Mouse (Mus musculus) ES-E14 (cell line): ENCODE measurements at regions not wholly inside any gene's neighbourhood (a gene's known extent, or its start where the extent isn't known, plus 50 kb on each side); places are given as distances from the start of the nearest gene placed in this dataset.

Experiments used
- DNase-seq: peaks from one replicate; pipeline ENCODE4 v3.0.0-alpha.2; 2013; ENCODE audit warnings: low read depth, low spot score
- H3K27ac ChIP-seq: 2 replicates; pipeline ENCODE4 v1.5.1; 2012; ENCODE audit warnings: low read depth, mild to moderate bottlenecking, low read length, moderate library complexity, mixed read lengths; ENCODE audit not compliant: poor library complexity, insufficient read depth, severe bottlenecking
- H3K36me3 ChIP-seq: 2 replicates; pipeline ENCODE4 v1.6.1; 2012; ENCODE audit warnings: mild to moderate bottlenecking, low read length, moderate library complexity, mixed read lengths; ENCODE audit not compliant: control insufficient read depth, poor library complexity, insufficient read depth, severe bottlenecking
- H3K4me1 ChIP-seq, 2 experiments: fragments of 150-350 bp in 1 of 2; sonication (generic) in 1 of 2; 2 replicates each; pipeline ENCODE4 v1.6.1; 2012; ENCODE audit warnings: low read length in 2 of 2, mild to moderate bottlenecking in 1 of 2, mixed read lengths in 1 of 2; ENCODE audit not compliant: control insufficient read depth in 2 of 2, insufficient read depth in 2 of 2, poor library complexity in 1 of 2
- H3K4me3 ChIP-seq, 2 experiments: fragments of 150-350 bp in 1 of 2; sonication (generic) in 1 of 2; 2 replicates each; pipeline ENCODE4 v1.5.1; 2012; ENCODE audit warnings: low read length in 2 of 2, low read depth in 1 of 2, mild to moderate bottlenecking in 1 of 2, mixed read lengths in 1 of 2; ENCODE audit not compliant: insufficient read depth in 1 of 2, poor library complexity in 1 of 2, severe bottlenecking in 1 of 2
- H3K9ac ChIP-seq: 2 replicates; pipeline ENCODE4 v1.6.1; 2012; ENCODE audit warnings: low read depth, mild to moderate bottlenecking, low read length, mixed read lengths; ENCODE audit not compliant: poor library complexity, insufficient read depth, severe bottlenecking
- H3K9me3 ChIP-seq: fragments of 150-350 bp; sonication (generic); 2 replicates; pipeline ENCODE4 v1.6.1; 2012; ENCODE audit warnings: low read depth, mild to moderate bottlenecking, low read length; ENCODE audit not compliant: control insufficient read depth, insufficient read depth
- CHD2 ChIP-seq: IDR thresholded peaks from 2 replicates; pipeline ENCODE4 v1.6.1; 2014; ENCODE audit warnings: mild to moderate bottlenecking, low read depth, low read length, inconsistent platforms
- HCFC1 ChIP-seq: IDR thresholded peaks from 2 replicates; pipeline ENCODE4 v1.6.1; 2012; ENCODE audit warnings: low read length, inconsistent platforms, borderline replicate concordance; ENCODE audit not compliant: insufficient read depth
- MAFK ChIP-seq: IDR thresholded peaks from 2 replicates; pipeline ENCODE4 v1.6.1; 2014; ENCODE audit warnings: mild to moderate bottlenecking, low read depth, low read length, inconsistent platforms; ENCODE audit not compliant: insufficient read depth
- ZC3H11A ChIP-seq: IDR thresholded peaks from 2 replicates; pipeline ENCODE4 v1.6.1; 2012; ENCODE audit warnings: low read depth, mild to moderate bottlenecking, inconsistent platforms, low read length, borderline replicate concordance
- ZNF384 ChIP-seq: IDR thresholded peaks from 2 replicates; pipeline ENCODE4 v1.6.1; 2012; ENCODE audit warnings: low read depth, low read length, inconsistent platforms
- in situ Hi-C, 2 experiments: fragments of 600-800 bp; cut with MboI; formaldehyde crosslinking; loops; one replicate each; pipeline ENCODE4 v1.15.1; 2025; ENCODE audit warnings: low sequenced_read_pairs in 2 of 2, inconsistent platforms in 1 of 2; ENCODE audit not compliant: unreplicated experiment in 2 of 2

DNA sequence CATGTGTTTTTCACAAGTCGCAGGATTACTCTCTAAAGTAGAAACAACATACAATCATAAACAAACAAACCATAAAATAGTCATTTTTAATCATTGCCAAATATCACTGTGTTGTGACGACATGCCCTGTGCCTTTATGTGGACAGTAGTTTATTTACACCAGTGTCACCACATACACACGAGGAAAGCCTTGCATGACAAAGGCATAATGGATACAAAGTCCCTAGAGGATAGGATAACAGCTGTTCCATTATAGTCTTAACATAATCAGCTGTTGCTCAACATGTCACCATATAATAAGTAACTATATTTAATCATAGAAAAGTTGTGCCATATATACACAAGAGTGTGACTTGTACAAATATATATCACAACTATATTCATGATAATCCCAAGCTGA is 85.2 kb upstream of the Phactr1 start:
- in situ Hi-C loops: no loop called here
- H3K4me3 ChIP-seq: no peak overlapping the region
- TF ChIP-seq ZNF384: no peak
- no peak for TF ChIP-seq MAFK
- TF ChIP-seq HCFC1: no peak
- TF ChIP-seq CHD2: no peak
- H3K9ac ChIP-seq: no peak overlapping the region
- no peaks in the 10 kb centered on the region for H3K4me1 ChIP-seq
- no peaks in the 10 kb centered on the region for H3K36me3 ChIP-seq
- H3K27ac ChIP-seq: no peak overlapping the region
- no peaks in the 10 kb centered on the region for H3K9me3 ChIP-seq
- DNase-seq: no peak

DNA sequence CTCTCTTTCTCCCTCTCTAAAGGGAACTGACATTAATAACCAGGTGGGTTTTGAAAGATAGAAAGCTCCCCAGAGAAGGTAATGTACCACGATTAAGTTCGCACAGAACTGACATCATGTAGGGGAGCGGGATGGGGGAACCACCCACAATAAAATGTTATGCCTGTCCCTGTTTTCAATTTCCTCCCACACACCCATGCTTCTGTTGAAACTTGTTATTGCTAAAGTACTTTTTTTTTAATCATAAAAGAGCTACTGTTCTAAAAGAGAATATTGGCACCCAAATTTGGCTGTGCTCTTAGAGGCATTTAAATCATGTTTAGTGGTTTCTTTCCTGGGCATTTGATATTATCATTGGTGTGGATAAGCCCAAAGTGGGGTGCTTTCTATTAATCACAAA is 82.6 kb upstream of the Phactr1 start:
- Histone ChIP-seq H3K36me3 (no peaks in the 10 kb centered on the region), H3K4me3 (no peak overlapping the region), H3K27ac (no peak overlapping the region), H3K4me1 (no peaks in the 10 kb centered on the region), H3K9me3 (no peaks in the 10 kb centered on the region), H3K9ac (no peak overlapping the region)
- no peak for TF ChIP-seq HCFC1
- TF ChIP-seq MAFK: no peak
- no peak for TF ChIP-seq ZC3H11A
- TF ChIP-seq CHD2: no peak
- TF ChIP-seq ZNF384: no peak
- no peak for DNase-seq
- in situ Hi-C loops: no loop called here

GRCm38 (mm10) chr13:42603308-42603707 is 77.1 kb upstream of the Phactr1 start:
- Histone ChIP-seq H3K27ac (no peak overlapping the region), H3K9ac (no peak overlapping the region), H3K4me1 (peaks cover 0 to 4% of the 10 kb centered on the region in 2 experiments; a peak in 1 of 4 replicates), H3K36me3 (no peaks in the 10 kb centered on the region), H3K4me3 (no peak overlapping the region), H3K9me3 (no peaks in the 10 kb centered on the region)
- in situ Hi-C loops: loop anchor here (25.0 kb wide), 1 partner anchor 184 kb away; no protein-coding TSS in a partner anchor
- no peak for TF ChIP-seq HCFC1
- TF ChIP-seq ZC3H11A: no peak
- TF ChIP-seq ZNF384: no peak
- no peak for TF ChIP-seq MAFK
- no peak for TF ChIP-seq CHD2
- no peak for DNase-seq

DNA sequence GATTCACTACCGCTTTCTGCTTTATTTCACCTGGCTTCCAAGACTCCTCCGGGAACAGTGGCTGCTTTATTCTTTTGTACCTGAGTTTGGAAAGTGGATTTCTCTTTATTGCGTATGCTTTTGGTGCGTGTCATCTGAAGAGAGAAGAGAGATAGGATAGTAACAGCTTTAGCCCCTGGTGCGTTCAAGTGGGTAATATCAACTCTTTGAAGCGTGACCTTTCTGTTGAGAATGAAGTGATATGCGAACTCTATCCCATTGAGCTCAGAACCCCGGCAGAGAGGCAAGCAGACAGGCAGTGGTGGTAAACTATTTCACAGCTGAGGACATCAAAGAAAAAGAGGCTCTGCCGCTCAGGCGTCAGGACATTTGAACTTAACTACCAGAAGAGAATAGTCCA is 72.7 kb upstream of the Phactr1 start:
- in situ Hi-C loops: loop anchor here (25.0 kb wide), 1 partner anchor 180 kb away; no protein-coding TSS in a partner anchor
- Histone ChIP-seq H3K4me1 (peaks cover 0 to 9% of the 10 kb centered on the region in 2 experiments; a peak in 1 of 4 replicates), H3K36me3 (no peaks in the 10 kb centered on the region), H3K9ac (no peak overlapping the region), H3K9me3 (no peaks in the 10 kb centered on the region), H3K4me3 (no peak overlapping the region), H3K27ac (no peak overlapping the region)
- no peak for TF ChIP-seq MAFK
- no peak for DNase-seq

DNA sequence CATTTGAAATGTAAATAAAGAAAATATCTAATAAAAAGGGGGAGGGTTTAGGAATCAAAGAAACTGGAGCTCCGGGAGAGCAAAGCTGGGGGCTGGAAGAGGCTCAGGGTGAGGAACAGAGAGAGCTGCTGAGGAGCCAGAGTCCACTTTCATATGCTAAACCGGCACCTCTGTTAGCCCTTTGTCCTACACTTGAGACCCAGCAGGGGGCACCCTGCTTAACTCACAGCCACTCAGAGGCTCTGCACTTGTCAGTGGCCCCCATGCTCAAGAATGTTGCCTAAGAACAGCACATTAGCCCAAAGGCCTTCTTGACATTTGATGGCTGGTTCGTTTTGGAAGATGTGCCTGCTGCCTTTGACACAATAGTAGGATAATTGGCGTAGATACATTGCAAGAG is 71.5 kb upstream of the Phactr1 start:
- TF ChIP-seq HCFC1: no peak
- TF ChIP-seq ZC3H11A: no peak
- TF ChIP-seq ZNF384: no peak
- TF ChIP-seq MAFK: no peak
- no peak for TF ChIP-seq CHD2
- Histone ChIP-seq H3K4me1 (peaks cover 0 to 9% of the 10 kb centered on the region in 2 experiments; a peak in 1 of 4 replicates), H3K27ac (no peak overlapping the region), H3K9ac (no peak overlapping the region), H3K9me3 (no peaks in the 10 kb centered on the region), H3K4me3 (no peak overlapping the region), H3K36me3 (no peaks in the 10 kb centered on the region)
- in situ Hi-C loops: loop anchor here (25.0 kb wide), 1 partner anchor 178 kb away; no protein-coding TSS in a partner anchor
- DNase-seq: peak; percentile 87
